ENCODE assay signal across 1 mouse cellular context in genomic region chr13:90869157-90869556, GRCm38 (mm10).
TF ChIP-seq lines count a peak whose summit lies in the region.

No protein-coding gene starts in this region.

TF ChIP-seq in ES-E14, 5 proteins besides CTCF, POLR2A, EP300 and RAD21 (continued from another document):
- TF ChIP-seq MAFK (IDR thresholded peaks at IDR 0.05; ENCODE audit: insufficient read depth, low read depth, low read length) (peak; percentile 67; the same call in 1 of the 2 replicates), ZC3H11A (IDR thresholded peaks at IDR 0.05; ENCODE audit: borderline replicate concordance, low read depth, low read length) (no peak), ZNF384 (IDR thresholded peaks at IDR 0.05; ENCODE audit: low read depth, low read length) (no peak), HCFC1 (IDR thresholded peaks at IDR 0.05; ENCODE audit: borderline replicate concordance, insufficient read depth, low read length) (no peak)
